Mouse (Mus musculus): ENCODE data around the gene Mast4.

The Mast4 gene

DNA sequence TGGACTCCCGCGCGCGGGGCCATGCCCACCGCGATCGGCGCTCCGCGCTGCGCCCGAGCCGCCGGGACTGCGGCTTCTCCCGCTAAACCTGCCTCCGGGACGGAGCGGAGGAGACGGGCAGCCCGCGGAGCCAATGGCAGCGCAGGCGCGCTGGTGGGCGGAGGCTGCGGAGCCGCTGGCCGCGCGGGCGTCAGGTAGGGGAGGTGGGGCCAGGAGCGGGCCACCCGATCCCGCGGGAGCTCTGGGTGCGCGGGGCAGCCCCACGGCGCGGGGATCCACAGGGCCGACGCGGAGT is at the start of gene Mast4:
TSS of gene Mast4 (minus strand) at position 106 of the 295 bp plus-strand sequence.
- WGBS = under 1% methylated on average over 44 of the region's 44 CpGs

DNA sequence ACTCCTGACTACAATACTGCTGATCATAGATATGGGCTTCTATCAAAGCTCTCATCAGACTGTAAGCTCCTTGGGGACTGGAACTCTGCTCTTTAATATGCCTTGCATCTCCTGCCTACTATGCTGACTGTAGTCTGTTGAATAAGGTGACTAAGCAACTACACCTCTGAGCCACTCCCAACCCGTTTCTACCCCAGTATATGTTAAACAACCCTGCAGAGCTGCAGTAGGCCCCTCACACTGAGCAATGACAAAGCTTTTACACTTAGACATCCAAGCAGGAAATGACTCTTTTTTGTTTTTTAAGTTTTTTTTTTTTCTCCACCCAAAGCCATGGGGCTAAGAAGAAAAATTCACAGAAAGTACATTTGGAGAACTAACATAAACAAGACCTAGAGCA is 40.2 kb upstream of the Mast4 start:
- WGBS = 74% methylated on average over 1 of the region's 1 CpGs

DNA sequence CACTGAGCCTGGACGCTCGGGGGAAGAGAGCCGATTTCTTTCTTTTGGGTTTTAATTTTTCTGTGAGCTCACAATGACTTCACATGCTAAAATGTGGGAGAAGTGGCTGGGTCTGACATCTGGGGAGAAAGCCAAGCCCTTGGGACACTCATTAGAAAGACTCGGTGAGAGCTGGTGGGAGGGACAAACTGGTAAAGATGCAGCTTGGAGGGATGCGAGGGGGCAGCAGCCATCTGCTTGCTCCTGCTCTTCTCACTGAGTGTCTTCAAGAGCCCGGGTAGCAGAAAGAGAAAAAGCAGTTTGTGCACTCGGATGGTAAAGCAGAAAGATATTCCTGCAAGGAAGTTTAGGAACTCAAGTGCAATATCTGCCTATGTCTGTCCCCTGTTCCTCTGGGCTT is 34.9 kb upstream of the Mast4 start:
- 47% methylated on average over 7 of the region's 7 CpGs for WGBS

DNA sequence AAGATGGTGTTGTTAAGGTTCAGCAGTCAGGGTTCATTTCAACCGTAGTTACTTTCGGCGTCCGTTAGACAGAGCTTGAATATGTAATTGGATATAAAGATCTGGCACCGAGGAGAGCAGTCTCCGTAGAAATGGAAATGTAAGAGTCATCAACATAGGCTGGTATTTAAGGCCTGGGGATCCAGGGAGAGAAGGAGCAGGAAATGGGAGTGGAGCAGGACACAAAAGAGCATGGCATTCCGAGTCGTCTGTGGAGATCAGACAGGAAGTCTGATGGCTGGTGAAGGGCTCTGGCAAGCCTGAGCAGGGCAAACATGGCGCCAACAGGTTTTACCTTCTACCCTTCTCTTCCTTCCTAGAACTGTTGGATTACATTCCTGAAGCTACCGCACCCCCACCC is 28.9 kb upstream of the Mast4 start:
- WGBS = 77% methylated on average over 10 of the region's 10 CpGs

DNA sequence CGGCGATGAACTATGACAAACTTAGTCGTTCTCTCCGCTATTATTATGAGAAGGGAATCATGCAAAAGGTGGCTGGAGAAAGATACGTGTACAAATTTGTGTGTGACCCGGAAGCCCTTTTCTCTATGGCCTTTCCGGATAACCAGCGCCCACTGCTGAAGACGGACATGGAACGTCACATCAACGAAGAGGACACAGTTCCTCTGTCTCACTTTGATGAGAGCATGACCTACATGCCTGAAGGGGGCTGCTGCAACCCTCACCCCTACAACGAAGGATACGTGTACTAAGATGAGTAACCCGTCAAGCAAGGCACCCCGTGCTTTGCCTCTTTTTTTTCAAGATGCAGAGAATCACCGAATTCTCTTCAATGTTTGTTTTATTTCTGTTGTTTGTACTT is 23.1 kb upstream of the Mast4 start:
- 98% methylated on average over 16 of the region's 16 CpGs for WGBS

DNA sequence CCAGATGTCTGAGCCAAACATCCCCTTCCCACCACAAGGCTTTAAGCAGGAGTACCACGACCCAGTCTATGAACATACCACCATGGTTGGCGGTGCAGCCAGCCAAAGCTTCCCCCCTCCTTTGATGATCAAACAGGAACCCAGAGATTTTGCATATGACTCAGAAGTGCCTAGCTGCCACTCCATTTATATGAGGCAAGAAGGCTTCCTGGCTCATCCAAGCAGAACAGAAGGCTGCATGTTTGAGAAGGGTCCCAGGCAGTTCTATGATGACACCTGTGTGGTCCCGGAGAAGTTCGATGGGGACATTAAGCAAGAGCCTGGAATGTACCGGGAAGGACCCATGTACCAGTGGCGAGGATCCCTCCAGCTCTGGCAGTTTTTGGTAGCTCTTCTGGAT is 22.6 kb upstream of the Mast4 start:
- WGBS = 96% methylated on average over 5 of the region's 6 CpGs

DNA sequence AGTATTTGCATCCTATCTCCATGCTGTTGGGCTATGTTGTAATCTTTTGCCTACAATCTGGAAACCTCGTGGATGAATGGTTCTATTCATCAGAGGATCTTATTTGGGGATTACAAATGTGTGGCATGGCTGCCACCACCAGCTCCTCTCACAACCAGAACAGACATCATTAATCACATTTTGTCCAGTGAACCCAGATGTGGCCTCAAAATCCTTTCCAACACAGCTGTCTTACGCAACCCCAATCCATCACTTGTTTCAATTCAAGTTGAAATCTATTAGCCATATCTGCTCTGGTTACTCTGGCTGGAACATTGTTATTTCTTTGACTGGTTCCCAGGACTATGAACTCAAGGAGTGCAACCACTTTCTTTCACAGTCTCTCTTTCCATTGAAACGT is 20.4 kb upstream of the Mast4 start:
- 58% methylated on average over 3 of the region's 3 CpGs for WGBS

DNA sequence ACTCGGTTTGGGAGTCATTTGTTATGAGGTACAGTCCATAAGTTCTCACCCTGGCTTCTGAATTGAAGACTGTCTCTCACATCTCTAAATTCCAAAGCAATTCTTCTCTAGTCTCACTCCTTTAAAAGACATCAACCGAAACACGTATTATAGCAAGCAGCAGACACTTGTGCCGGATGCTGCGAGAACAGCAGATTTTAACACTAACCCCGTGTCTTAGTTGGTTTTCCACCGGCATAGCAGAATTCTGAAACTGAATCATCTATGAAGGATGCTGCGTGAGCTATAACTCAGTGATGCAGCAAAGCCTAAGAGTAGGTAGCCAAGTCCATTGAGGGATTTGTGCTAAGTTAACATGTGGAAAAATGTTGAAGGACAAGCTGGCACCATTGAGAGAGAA is 10.5 kb upstream of the Mast4 start:
- WGBS = 76% methylated on average over 8 of the region's 8 CpGs

DNA sequence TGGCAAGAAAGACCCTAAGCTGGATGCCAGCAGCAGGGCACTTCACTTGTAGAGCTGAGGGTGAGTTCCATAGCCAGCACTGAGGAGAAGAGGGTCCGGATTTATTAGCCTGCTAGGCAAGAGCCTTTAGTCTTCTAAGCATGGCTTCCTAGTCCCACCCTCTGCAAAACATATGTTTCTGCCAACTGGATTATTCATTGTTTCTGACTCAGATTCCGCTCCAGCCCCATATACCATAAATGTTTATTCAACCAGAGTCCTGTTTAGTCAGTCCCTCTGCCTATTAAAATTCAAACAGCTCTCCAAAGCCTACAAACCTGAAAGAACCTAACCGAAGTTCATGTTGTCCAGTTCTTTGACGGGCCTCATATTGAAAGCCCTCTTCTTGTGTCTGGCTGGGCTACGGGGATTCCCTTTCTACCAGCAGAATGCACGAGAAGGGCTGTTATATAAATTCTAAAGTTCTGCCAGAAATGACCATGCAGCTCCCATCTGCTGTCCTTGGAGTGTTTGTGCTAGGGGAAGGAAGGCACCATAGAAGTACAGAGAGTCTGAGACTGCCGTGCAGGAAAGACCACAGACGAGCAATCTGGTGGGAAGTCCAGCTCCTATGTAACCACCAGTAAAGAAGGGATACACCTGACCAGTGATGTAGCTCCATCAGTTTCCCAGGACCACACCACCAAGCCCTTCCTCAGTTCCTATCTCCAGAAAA is 9.9 kb upstream of the Mast4 start:
- 61% methylated on average over 8 of the region's 8 CpGs for WGBS

DNA sequence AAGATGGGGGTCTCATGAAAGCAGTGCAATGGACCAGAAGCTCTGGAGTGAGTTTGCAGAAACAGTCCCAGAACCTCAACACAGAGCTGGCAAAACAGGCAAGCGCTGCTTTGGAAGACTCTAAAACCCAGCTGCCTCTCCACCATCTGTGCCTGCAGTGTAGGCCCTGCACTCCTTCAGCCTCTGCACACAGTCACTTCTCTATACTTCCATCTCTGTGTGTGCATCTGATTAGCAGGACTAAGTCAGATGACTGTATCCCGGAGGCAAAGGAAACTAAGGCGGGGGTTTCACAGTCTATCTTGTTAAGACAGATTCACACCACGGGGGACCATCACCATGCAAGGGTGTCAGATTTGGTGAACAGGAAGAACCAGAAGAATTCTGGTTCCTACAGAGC is 6.7 kb upstream of the Mast4 start:
- WGBS = 59% methylated on average over 4 of the region's 4 CpGs

DNA sequence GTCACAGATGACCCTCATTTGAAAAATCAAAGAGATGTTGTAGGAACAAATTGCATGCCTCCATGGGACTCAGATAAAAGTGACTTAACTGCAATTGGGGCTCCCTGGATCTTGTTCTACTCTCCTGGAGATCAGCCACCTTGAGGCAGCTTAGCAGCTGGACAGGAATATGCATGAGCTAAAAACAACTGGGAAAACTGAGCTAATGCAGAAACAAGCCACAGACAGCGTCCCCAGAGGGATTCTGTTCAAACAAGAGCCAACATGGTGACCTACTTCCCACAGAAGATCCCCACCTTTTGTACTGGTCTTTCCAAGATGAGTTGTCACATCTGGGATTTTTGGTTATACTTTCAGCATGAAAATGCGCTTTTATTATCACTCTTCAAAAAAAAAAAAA is 4.3 kb upstream of the Mast4 start:
- WGBS = 80% methylated on average over 2 of the region's 2 CpGs

DNA sequence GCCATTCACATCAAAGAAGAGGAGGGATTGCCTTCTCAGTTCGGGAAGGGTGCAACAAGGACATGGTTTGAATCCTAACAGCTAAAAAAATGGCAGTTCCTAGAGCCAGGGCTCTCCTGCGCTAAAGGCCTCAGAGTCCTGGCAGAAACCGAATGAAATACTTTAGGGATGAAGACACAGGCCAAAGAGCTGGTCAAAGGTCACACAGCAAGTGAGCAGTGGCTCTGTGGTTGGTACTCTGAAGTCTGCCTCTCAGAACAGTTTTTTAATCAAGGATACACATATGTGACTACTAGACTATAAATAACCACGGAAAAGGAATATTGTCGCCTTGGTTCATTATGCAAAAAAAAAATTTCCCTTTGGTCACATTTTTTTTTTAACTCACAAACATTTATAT is 1.9 kb upstream of the Mast4 start:
- 54% methylated on average over 5 of the region's 5 CpGs for WGBS

DNA sequence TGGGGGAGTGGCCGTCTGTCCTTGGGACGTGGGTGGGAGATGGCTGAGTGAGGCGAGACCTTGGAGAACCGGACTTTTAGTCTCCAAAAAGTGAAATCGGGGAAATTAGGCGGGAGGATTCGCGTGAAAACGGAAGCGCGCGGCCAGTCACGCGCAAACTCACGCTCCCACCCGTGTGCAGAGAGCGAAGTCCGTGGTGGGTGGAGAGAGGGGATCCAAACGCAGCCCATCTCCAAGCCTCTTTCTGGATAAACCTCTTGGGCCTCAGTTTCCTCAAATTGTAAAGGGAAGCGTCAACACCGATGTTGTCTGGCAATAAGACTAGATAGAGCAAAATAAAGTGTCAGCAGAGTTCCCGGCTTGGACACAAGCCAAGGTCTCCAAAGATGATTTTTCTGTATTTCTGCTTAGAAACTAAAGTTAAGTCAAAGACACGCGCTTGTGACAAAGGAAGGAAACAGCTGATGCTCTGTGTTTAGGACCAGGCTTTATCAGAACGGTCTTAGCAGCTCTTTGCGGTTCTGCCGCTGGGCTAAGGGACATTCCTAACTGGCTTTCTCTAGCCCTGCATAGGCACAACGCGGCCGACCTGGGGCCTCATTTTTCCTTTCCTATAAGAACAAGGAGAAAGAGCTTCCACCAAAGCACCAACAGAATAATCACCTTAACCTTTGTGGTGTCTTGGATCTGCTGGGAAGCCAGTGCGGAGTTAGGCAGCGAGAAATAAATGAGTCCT is 594 bp upstream of the Mast4 start:
- 6% methylated on average over 32 of the region's 32 CpGs for WGBS

DNA sequence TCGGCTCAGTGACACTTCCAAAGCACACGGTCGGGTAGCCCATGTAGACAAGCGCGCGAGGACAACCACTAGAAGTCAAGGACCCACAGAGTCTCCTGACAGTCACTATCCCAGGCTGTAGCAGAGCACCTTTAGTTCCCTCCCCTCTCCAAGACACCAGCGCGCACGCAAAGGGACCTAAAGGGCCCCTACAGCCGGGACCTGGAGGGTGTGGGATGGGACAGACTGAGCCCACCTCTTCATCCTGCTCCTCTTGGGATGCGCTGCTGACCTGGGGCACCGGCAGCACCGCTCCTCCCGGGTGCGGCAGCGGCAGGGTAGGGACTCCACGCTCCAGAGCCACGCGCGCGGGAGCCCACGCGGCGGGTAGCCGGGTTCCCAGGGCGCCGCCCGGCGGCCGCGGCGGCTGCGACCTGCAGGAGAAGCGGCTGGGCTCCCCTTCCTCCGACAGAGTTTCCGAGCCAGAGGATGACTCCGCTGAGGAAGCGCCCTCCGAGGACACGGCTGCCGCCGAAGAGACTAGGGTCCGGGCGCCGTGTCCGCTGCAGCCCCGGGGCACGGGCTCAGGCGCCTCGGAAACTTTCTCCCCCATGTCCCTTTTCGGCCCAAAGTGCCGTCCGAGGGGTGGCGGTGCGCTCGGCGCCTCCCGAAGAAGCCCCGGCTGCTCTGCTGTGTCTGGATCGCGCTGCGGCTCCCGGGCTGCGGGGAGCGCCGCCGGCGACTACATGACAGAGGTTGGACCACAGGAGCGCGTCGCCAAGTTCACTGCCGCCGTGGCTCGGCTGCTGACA is 501 bp downstream of the Mast4 start:
- WGBS = under 1% methylated on average over 74 of the region's 74 CpGs

DNA sequence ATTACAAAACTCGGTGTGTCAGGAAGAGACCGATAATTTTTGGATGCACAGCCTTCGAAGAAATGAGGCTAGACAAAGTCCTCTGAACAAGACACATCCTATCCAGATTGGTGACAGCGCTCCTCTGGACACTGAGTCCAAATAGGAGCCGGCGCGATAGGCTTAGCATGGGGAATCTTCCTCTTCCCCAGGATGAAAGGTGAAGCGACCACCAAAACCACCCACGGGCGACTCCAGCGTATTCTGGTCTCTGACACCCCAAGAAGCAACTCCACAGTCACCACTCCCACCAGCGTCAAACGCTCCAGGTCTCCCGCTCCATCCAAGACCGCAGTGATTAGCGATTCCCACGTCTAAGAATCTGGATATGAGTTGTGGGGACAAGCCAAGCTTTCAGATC is 1.1 kb downstream of the Mast4 start:
- WGBS = 3% methylated on average over 17 of the region's 17 CpGs

DNA sequence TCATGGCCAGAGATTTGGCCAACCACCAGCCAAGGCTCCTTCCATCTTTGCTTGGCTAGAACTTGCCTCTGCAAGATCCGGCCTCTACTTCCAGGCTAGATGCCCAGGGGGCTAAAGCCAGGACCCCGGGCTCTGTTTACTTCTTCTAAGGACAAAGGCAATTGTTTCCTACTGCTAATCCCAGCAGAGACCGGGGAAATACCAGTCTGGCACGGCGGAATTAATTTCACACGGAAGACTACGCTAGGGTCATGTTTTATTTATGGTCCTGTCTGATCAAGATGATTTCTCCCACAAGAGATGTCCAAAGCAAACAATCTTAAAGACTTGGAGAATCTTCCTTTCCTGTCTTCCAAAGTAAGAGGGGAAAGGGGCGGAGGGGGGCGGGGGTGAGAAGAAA is 1.6 kb downstream of the Mast4 start:
- WGBS = 20% methylated on average over 9 of the region's 9 CpGs

DNA sequence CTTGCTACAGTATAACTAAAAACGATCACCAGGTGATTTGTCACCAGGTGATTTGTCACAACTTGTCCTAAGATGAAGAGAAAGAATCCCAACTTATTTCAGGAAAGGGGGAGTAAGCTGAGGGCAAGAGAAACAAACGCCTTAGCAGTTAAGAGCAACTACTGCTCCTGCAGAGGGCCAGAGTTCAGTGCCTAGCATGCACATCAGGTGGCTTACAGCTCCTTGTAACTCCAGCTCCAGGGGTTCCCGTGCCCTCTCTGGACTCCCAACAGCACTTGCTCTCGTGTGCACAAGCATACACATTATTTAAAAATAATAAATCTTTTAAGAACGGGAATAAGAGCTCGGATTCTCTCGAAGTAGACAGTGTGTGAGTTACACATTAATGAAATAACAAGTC is 3.2 kb downstream of the Mast4 start:
- 79% methylated on average over 7 of the region's 7 CpGs for WGBS

DNA sequence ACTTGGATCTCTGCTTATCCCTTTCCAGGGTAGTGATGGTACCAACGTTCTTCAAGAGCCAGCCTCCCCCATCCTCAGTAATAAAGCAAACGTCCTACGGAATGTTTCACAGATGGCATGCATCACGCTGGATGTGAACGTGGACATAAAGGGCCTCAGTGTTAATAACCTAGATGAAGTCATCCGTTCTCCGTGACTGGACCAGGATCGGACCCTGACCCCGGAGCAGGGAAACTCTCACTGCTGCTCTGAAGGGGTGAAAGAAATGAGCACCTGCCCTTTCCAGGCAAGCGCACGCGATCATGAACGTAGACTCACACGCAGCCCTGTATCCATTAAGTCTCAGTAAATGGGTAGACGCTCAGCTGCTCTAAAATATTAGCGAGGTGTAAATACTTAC is 6.0 kb downstream of the Mast4 start:
- 90% methylated on average over 16 of the region's 16 CpGs for WGBS

DNA sequence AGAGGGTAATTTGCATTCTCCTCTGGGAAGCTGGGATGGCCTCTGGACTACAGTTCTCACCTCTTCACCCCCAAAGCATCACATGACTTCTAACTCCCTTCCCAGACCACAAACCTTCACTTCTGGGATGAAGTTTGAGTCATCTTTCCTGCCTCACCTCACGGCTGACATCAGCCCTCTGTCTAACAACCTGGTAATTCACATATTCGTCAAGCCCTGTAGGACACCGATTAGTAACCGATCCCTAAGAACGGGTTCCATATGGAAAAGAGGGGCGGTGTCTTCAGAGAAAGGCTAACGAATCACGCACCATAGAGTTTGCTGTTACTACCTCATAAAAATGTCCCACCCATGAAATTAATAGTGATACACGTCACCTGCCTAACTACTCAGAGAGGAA is 6.5 kb downstream of the Mast4 start:
- 89% methylated on average over 9 of the region's 9 CpGs for WGBS

DNA sequence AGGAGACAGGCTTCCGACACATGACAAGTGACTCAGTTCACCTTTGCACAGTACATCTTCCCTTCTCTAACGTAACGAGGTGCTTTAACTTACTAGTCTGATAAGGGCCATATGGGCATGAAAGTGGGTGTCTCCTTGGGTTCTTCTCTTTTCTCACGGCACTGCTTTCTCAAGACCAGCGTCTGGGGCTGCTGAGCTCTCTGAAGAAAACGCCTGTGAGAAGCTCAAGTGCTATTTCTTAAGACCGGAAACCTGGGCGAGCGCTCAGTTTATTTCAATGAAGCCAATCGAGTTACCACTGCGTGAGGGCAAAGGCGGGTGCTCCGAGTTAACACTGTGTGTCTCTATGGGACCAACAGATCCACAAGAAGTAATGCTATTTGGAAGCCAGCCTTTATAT is 8.1 kb downstream of the Mast4 start:
- 90% methylated on average over 13 of the region's 13 CpGs for WGBS

DNA sequence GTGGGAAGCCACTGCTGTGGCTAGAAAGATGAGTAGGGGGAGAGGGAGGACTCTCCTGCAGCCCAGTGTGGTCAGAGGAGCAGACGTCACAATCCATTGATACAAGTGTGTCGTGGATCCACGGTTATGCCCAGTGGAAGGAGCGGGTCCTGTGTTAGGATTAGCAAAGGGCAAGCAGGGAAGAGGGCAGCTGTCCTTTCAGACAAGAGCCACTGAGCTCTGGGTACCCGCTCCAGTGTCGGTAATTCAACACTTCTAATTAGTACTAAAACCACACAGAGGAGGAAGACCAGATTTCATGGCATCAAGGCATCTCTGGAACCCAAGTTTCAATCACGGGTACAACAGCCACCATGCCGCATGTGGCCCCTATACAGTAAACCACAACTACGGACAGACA is 14.4 kb downstream of the Mast4 start:
- 88% methylated on average over 9 of the region's 9 CpGs for WGBS

DNA sequence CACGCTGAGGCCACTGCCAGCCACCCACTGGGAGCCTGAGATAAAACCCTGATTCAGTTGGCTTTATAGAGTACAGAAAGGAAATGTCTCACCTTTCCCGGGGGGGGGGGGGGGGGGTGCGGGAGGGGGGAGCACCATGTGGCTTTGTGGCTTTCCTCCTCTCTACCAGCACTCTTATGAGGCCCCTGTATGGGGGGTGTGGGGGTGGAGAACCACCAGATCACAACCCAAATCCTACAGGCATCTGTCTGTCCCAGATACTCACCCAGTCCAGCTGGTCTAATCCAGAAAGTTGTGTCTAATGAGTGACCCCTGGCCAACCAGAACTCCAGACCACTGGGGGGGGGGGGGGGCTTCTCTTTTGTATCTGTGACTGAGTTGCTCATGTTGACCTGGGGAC is 15.0 kb downstream of the Mast4 start:
- WGBS = 31% methylated on average over 3 of the region's 3 CpGs

DNA sequence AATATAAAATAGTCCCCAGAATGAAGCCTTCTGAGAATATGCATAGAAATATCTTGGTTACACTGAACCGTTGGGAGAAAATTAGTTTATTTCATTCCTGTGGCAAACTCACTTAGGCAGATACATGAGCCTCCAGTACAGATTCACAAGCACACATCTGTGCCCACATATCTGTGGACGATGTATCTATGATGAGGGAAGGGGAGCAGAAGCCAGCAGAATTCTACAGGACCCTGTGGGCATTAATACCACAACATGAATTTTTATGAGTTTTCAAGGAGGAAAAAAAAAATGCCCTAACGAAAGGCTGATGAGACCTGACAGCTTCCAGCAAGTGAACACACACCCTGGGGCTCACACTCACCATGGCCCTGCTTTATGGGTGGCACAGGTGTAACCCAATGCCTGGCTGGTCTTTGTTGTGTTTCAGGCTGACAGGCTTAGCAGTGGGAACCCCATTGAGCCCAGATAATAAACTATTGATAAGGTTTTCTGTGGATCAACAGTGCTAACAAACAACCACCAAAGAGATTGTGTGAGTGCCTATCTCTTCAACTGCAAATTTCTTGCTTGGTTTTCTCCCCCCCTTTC is 17.4 kb downstream of the Mast4 start:
- 67% methylated on average over 3 of the region's 3 CpGs for WGBS

Measured in cerebral cortex, adult 2 months (tissue).